Mouse (Mus musculus) embryonic facial prominence, embryonic 15.5 days (tissue): ENCODE results near the gene Scn4a. TPM values are rescaled to one million over a fixed set of nuclear protein-coding genes. Genes with fewer than 3 reads are reported as not detected.
"Not testable (repeated sequence)": the region's sequence is repeated elsewhere in the genome, so short reads cannot be mapped to it uniquely, and the experiment has no call there.

Source experiments
- ATAC-seq: fragments of 200-750 bp; cut with Nextera tagmentation; 2 replicates; pipeline ENCODE4 v1.8.0; 2017; ENCODE audit warnings: low read depth, moderate TSS enrichment; ENCODE audit not compliant: insufficient number of reproducible peaks, low FRiP score, low TSS enrichment
- H3K27ac ChIP-seq: fragments of 300-500 bp; sonication (generic); replicated peaks from 2 replicates; pipeline ENCODE4 v1.5.1; 2015; ENCODE audit warnings: mild to moderate bottlenecking, inconsistent platforms
- H3K27me3 ChIP-seq: fragments of 300-500 bp; sonication (generic); 2 replicates; pipeline ENCODE4 v1.6.1; 2015; ENCODE audit warnings: inconsistent platforms
- H3K36me3 ChIP-seq: fragments of 300-500 bp; sonication (generic); 2 replicates; pipeline ENCODE4 v1.6.1; 2015; ENCODE audit warnings: mild to moderate bottlenecking, inconsistent platforms
- H3K4me1 ChIP-seq: fragments of 300-500 bp; sonication (generic); 2 replicates; pipeline ENCODE4 v1.6.1; 2015; ENCODE audit warnings: inconsistent platforms
- H3K4me2 ChIP-seq: fragments of 300-500 bp; sonication (generic); replicated peaks from 2 replicates; pipeline ENCODE4 v1.6.1; 2015; ENCODE audit warnings: mild to moderate bottlenecking, inconsistent platforms
- H3K4me3 ChIP-seq: fragments of 300-500 bp; sonication (generic); replicated peaks from 2 replicates; pipeline ENCODE4 v1.5.1; 2015; ENCODE audit warnings: mild to moderate bottlenecking, inconsistent platforms
- H3K9ac ChIP-seq: fragments of 300-500 bp; sonication (generic); 2 replicates; pipeline ENCODE4 v1.6.1; 2015; ENCODE audit warnings: inconsistent platforms
- H3K9me3 ChIP-seq: fragments of 300-500 bp; sonication (generic); replicated peaks from 2 replicates; pipeline ENCODE4 v1.6.1; 2016; ENCODE audit warnings: inconsistent platforms
- WGBS: fragments of 180-500 bp; shearing (Covaris S2); methylation state at CpG from one replicate; pipeline ENCODE4 v1.1.7; 2015; 5-methylcytosine and 5-hydroxymethylcytosine counted together
- polyA plus RNA-seq: library from polyadenylated mRNA; unstranded; fragments of >200 nt; fragmentation: Nextera tagmentation; extraction: Ambion mirVana; gene quantifications from 2 replicates; pipeline ENCODE4 v1.2.1, GENCODE M21; 2015

Gene Scn4a
- polyA plus RNA-seq, 1 experiment from 2014 or later: 0.68 TPM

- no peaks in the 10 kb centered on the region for H3K36me3 ChIP-seq
- H3K4me3 ChIP-seq: no peak overlapping the region
- H3K4me2 ChIP-seq: no peak overlapping the region
- H3K27me3 ChIP-seq: no peaks in the 10 kb centered on the region
- no peak for ATAC-seq
- no peaks in the 10 kb centered on the region for H3K9me3 ChIP-seq
- 21% methylated on average over 5 of the region's 5 CpGs for WGBS
- no peak overlapping the region for H3K27ac ChIP-seq
- H3K4me1 ChIP-seq: no peaks in the 10 kb centered on the region
- H3K9ac ChIP-seq: no peak overlapping the region
Measured at GRCm38 (mm10) chr11:106359350-106359749, 6.3 kb upstream of the Scn4a start.

GRCm38 (mm10) chr11:106355382-106356128 is 2.5 kb upstream of the Scn4a start:
- Histone ChIP-seq H3K4me1 (no peaks in the 10 kb centered on the region), H3K27ac (no peak overlapping the region), H3K9me3 (no peaks in the 10 kb centered on the region), H3K4me3 (no peak overlapping the region), H3K4me2 (no peak overlapping the region), H3K27me3 (no peaks in the 10 kb centered on the region), H3K36me3 (no peaks in the 10 kb centered on the region), H3K9ac (no peak overlapping the region)
- ATAC-seq: no peak
- WGBS: 61% methylated on average over 19 of the region's 19 CpGs

GRCm38 (mm10) chr11:106354181-106354580 is 1.1 kb upstream of the Scn4a start:
- Histone ChIP-seq H3K4me1 (no peaks in the 10 kb centered on the region), H3K4me3 (no peak overlapping the region)
- WGBS: 56% methylated on average over 1 of the region's 1 CpGs

GRCm38 (mm10) chr11:106351941-106352340 is 1.1 kb downstream of the Scn4a start:
- WGBS: 68% methylated on average over 4 of the region's 4 CpGs
- Histone ChIP-seq H3K27me3 (no peaks in the 10 kb centered on the region), H3K27ac (no peak overlapping the region), H3K4me3 (no peak overlapping the region), H3K36me3 (no peaks in the 10 kb centered on the region), H3K4me1 (no peaks in the 10 kb centered on the region), H3K4me2 (no peak overlapping the region), H3K9ac (no peak overlapping the region), H3K9me3 (no peaks in the 10 kb centered on the region)
- no peak for ATAC-seq

More at GRCm38 (mm10) chr11:106354181-106354580, 1.1 kb upstream of the Scn4a start:
- Histone ChIP-seq H3K4me2 (no peak overlapping the region), H3K27ac (no peak overlapping the region), H3K9ac (no peak overlapping the region), H3K9me3 (no peaks in the 10 kb centered on the region), H3K27me3 (no peaks in the 10 kb centered on the region), H3K36me3 (no peaks in the 10 kb centered on the region)
- ATAC-seq: no peak

GRCm38 (mm10) chr11:106351253-106351652 is 1.8 kb downstream of the Scn4a start:
- Histone ChIP-seq H3K27me3 (no peaks in the 10 kb centered on the region), H3K4me1 (no peaks in the 10 kb centered on the region), H3K4me3 (no peak overlapping the region), H3K27ac (no peak overlapping the region), H3K4me2 (no peak overlapping the region), H3K9me3 (no peaks in the 10 kb centered on the region), H3K36me3 (no peaks in the 10 kb centered on the region), H3K9ac (no peak overlapping the region)
- WGBS: 53% methylated on average over 3 of the region's 3 CpGs
- ATAC-seq: no peak

GRCm38 (mm10) chr11:106350853-106351252 is 2.2 kb downstream of the Scn4a start:
- no peaks in the 10 kb centered on the region for H3K9me3 ChIP-seq
- no peaks in the 10 kb centered on the region for H3K27me3 ChIP-seq
- no peak overlapping the region for H3K4me2 ChIP-seq
- 33% methylated on average over 5 of the region's 5 CpGs for WGBS
- no peaks in the 10 kb centered on the region for H3K36me3 ChIP-seq
- no peak overlapping the region for H3K27ac ChIP-seq
- no peak for ATAC-seq
- H3K9ac ChIP-seq: no peak overlapping the region
- H3K4me3 ChIP-seq: no peak overlapping the region
- no peaks in the 10 kb centered on the region for H3K4me1 ChIP-seq

GRCm38 (mm10) chr11:106349772-106350171 is 3.3 kb downstream of the Scn4a start:
- Histone ChIP-seq H3K9ac (no peak overlapping the region), H3K27me3 (no peaks in the 10 kb centered on the region), H3K27ac (no peak overlapping the region), H3K4me2 (no peak overlapping the region), H3K4me3 (no peak overlapping the region), H3K9me3 (no peaks in the 10 kb centered on the region), H3K4me1 (0 out of 2 replicates have a peak, but pooled peaks cover 4% of the 10 kb centered on the region), H3K36me3 (no peaks in the 10 kb centered on the region)
- 86% methylated on average over 6 of the region's 6 CpGs for WGBS
- no peak for ATAC-seq

GRCm38 (mm10) chr11:106344910-106345309 is 8.2 kb downstream of the Scn4a start:
- Histone ChIP-seq H3K27ac (no peak overlapping the region), H3K4me1 (0 out of 2 replicates have a peak, but pooled peaks cover 4% of the 10 kb centered on the region), H3K27me3 (no peaks in the 10 kb centered on the region), H3K4me3 (no peak overlapping the region), H3K9ac (no peak overlapping the region), H3K9me3 (no peaks in the 10 kb centered on the region), H3K4me2 (no peak overlapping the region), H3K36me3 (no peaks in the 10 kb centered on the region)
- ATAC-seq: no peak
- 23% methylated on average over 6 of the region's 6 CpGs for WGBS

- Histone ChIP-seq H3K9ac (no peak overlapping the region), H3K4me1 (0 out of 2 replicates have a peak, but pooled peaks cover 6% of the 10 kb centered on the region), H3K27me3 (no peaks in the 10 kb centered on the region), H3K27ac (no peak overlapping the region), H3K4me3 (no peak overlapping the region), H3K36me3 (no peaks in the 10 kb centered on the region), H3K4me2 (no peak overlapping the region), H3K9me3 (no peaks in the 10 kb centered on the region)
- 76% methylated on average over 9 of the region's 9 CpGs for WGBS
- no peak for ATAC-seq
Measured at GRCm38 (mm10) chr11:106340990-106341520, 12.0 kb downstream of the Scn4a start.

- H3K4me2 ChIP-seq, ATAC-seq, H3K27ac ChIP-seq, H3K4me1 ChIP-seq, H3K9me3 ChIP-seq, H3K27me3 ChIP-seq, H3K9ac ChIP-seq, H3K36me3 ChIP-seq, H3K4me3 ChIP-seq: not testable (repeated sequence)
- WGBS: 87% methylated on average over 4 of the region's 4 CpGs
Measured at GRCm38 (mm10) chr11:106339323-106339722, 13.8 kb downstream of the Scn4a start.

GRCm38 (mm10) chr11:106338870-106339269 is 14.2 kb downstream of the Scn4a start:
- 75% methylated on average over 7 of the region's 7 CpGs for WGBS
- Histone ChIP-seq H3K36me3 (no peaks in the 10 kb centered on the region), H3K27ac (no peak overlapping the region), H3K27me3 (no peaks in the 10 kb centered on the region), H3K4me1 (0 out of 2 replicates have a peak, but pooled peaks cover 2% of the 10 kb centered on the region), H3K9ac (no peak overlapping the region), H3K4me2 (no peak overlapping the region), H3K4me3 (no peak overlapping the region), H3K9me3 (no peaks in the 10 kb centered on the region)
- ATAC-seq: no peak

GRCm38 (mm10) chr11:106338029-106338428 is 15.1 kb downstream of the Scn4a start:
- Histone ChIP-seq H3K4me2 (no peak overlapping the region), H3K4me3 (no peak overlapping the region), H3K9ac (no peak overlapping the region), H3K9me3 (no peaks in the 10 kb centered on the region), H3K27me3 (no peaks in the 10 kb centered on the region), H3K27ac (no peak overlapping the region), H3K36me3 (no peaks in the 10 kb centered on the region), H3K4me1 (0 out of 2 replicates have a peak, but pooled peaks cover 2% of the 10 kb centered on the region)
- WGBS: 74% methylated on average over 5 of the region's 5 CpGs
- no peak for ATAC-seq
